Mouse (Mus musculus) testis, adult 2 months (tissue): Measurements from ENCODE around the gene Alox12b. TPM values are rescaled to one million over a fixed set of nuclear protein-coding genes. Genes with fewer than 3 reads are reported as not detected.

Experiments
- H3K27ac ChIP-seq: fragments of 200-500 bp; 2 replicates; pipeline ENCODE4 v1.5.1; 2012; ENCODE audit warnings: low read depth, low read length; ENCODE audit not compliant: control insufficient read depth, insufficient read depth
- H3K27me3 ChIP-seq: fragments of 200-500 bp; 2 replicates; pipeline ENCODE4 v1.6.1; 2012; ENCODE audit warnings: mild to moderate bottlenecking, low read length, moderate library complexity; ENCODE audit not compliant: control insufficient read depth, insufficient read depth
- H3K36me3 ChIP-seq: fragments of 200-500 bp; 2 replicates; pipeline ENCODE4 v1.6.1; 2012; ENCODE audit warnings: mild to moderate bottlenecking, low read length; ENCODE audit not compliant: control insufficient read depth, insufficient read depth
- H3K4me1 ChIP-seq: fragments of 200-500 bp; 2 replicates; pipeline ENCODE4 v1.6.1; 2012; ENCODE audit warnings: low read length; ENCODE audit not compliant: control insufficient read depth, insufficient read depth
- H3K4me3 ChIP-seq: fragments of 200-500 bp; 2 replicates; pipeline ENCODE4 v1.5.1; 2012; ENCODE audit warnings: low read depth, mild to moderate bottlenecking, low read length, moderate library complexity, mixed read lengths; ENCODE audit not compliant: control insufficient read depth
- CTCF ChIP-seq: fragments of 200-500 bp; IDR thresholded peaks from 2 replicates; pipeline ENCODE4 v1.5.1; 2012; ENCODE audit warnings: low read depth, mild to moderate bottlenecking, inconsistent platforms, low read length, moderate library complexity; ENCODE audit not compliant: control insufficient read depth, insufficient read depth, insufficient replicate concordance
- POLR2A ChIP-seq: fragments of 200-500 bp; IDR thresholded peaks from 2 replicates; pipeline ENCODE4 v1.6.1; 2012; ENCODE audit warnings: low read depth, mild to moderate bottlenecking, inconsistent platforms, low read length, moderate library complexity; ENCODE audit not compliant: control insufficient read depth
- polyA plus RNA-seq: library from polyadenylated mRNA; depleted of rRNA; stranded (reverse); fragments of >200 nt; gene quantifications from 2 replicates; pipeline ENCODE4 v1.2.3, GENCODE M21; 2012; rRNA removed

Alox12b gene
- polyA plus RNA-seq, 1 experiment: 0.49 TPM

DNA sequence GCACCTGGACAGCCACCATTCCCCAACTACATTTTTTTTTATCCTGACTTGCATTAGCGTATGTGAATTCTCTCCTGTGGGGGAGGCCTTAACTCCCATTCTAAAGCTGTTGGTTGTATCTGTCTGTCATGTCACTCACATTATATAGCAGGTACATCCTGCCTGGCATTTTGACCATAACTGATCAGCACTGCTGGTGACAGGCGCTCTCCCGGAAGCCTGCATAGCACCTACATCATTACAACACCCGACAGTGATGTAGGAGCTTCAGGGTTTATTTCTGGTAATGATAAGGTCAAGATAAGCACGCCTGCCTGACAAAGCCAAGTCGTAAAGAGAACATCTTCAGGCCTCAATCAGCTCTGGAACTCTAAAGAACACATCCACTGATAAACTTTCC lies 43.4 kb downstream of the Alox12b start:
- Histone ChIP-seq H3K27me3 (no peaks in the 10 kb centered on the region), H3K4me1 (peaks cover 5% of the 10 kb centered on the region), H3K36me3 (no peaks in the 10 kb centered on the region), H3K4me3 (no peak overlapping the region), H3K27ac (no peak overlapping the region)
- no peak for TF ChIP-seq CTCF
- TF ChIP-seq POLR2A: no peak

DNA sequence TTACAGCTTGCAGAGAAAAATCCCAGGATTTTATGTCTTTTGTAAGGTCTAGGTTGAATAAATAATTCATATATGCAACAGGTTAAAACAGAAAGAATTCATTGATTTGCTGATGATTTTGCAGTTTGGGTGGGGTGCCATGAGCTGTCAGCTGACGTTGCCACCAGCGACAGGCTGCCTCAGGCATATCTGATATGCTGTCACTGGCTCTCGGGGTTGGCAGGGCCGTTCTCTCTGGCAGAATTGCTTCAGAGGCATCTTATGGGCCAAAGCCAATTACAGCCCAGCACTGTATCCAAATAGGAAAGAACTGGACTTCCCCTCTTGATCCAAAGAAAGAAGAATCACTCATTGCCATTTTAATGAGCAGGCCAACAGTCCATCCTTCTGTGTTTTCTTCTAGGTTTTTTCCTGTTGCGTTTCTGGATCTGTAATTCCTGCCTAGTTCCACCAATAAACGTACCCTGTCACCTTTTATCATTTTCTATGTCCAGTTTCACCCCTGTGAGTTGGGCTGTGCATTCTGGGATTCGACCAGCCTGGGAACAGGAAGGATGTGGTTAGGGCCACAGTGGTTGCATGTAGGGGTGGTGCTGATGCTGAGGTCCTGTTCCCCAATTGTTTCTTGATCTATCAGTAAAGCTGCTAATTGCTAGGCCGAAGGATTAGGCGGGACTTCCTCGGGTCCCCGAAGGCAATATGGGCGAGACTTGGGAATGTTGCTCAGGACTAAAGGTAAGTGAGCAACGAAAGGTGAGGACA lies 45.9 kb downstream of the Alox12b start:
- no peaks in the 10 kb centered on the region for H3K36me3 ChIP-seq
- no peaks in the 10 kb centered on the region for H3K27me3 ChIP-seq
- TF ChIP-seq CTCF (no peak), POLR2A (no peak)
- peaks cover under 1% of the 10 kb centered on the region; the same call in 1 of the 2 replicates for H3K4me1 ChIP-seq
- H3K4me3 ChIP-seq: no peak overlapping the region
- no peak overlapping the region for H3K27ac ChIP-seq

DNA sequence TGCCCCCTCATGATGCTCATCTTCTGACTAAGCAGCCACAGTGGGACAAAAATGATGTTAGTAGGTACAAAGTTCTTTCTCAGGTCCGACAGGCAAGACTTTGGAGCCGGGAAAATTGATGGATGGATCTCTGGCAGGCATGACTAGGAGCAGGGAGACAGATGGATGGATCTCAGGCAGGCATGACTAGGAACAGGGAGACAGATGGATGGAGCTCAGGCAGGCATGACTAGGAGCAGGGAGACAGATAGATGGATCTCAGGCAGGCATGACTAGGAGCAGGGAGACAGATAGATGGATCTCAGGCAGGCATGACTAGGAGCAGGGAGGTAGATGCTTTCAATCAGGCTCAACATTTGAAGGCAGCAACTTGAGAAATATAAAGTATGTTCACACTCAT lies 54.6 kb downstream of the Alox12b start:
- Histone ChIP-seq H3K4me3 (no peak overlapping the region), H3K36me3 (no peaks in the 10 kb centered on the region), H3K27ac (no peak overlapping the region), H3K27me3 (no peaks in the 10 kb centered on the region), H3K4me1 (no peaks in the 10 kb centered on the region)
- TF ChIP-seq CTCF (no peak), POLR2A (no peak)

DNA sequence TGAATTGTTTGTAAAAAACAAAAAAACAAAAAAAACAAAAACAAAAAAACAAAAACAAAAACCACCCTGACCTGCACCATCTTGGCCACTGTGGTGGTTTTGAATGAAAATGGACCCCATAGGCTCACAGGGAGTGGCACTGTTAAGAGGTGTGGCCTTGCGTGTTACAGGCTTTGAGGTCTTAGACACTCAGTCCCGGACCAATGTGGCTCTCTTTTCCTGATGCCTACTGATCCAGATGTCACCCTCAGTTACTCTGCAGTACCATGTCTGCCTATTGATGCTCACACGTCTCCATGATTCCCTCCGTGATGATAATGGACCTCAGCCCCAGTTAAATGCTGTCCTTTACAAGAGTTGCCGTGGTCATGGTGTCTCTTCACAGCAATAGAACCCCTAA lies 60.6 kb downstream of the Alox12b start:
- TF ChIP-seq POLR2A: no peak
- no peak for TF ChIP-seq CTCF
- Histone ChIP-seq H3K4me3 (no peak overlapping the region), H3K4me1 (no peaks in the 10 kb centered on the region), H3K27me3 (no peaks in the 10 kb centered on the region), H3K36me3 (no peaks in the 10 kb centered on the region), H3K27ac (no peak overlapping the region)

DNA sequence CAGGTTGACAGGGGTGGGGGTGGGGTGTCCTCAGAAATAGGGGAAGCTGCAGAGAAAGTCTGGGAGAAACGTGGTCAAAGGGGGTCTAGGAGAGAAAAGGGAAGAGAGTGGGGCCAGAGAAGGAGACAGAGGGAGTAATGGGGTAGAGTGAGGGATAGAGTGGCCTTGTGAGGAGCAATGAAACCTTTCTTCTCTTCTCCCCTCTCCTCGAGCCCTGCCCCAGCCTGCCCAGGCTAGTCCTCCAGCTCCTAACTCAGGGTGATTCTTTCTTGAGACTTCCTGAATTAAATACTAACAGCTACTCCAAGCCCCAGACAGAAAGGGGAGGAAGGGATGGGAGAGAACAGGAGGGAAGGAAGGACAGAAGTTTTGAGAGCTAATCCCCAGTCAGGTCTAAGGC lies 61.9 kb downstream of the Alox12b start:
- Histone ChIP-seq H3K27ac (no peak overlapping the region), H3K4me1 (no peaks in the 10 kb centered on the region; the same call in 1 of the 2 replicates), H3K27me3 (no peaks in the 10 kb centered on the region), H3K4me3 (no peak overlapping the region), H3K36me3 (no peaks in the 10 kb centered on the region)
- TF ChIP-seq CTCF (no peak), POLR2A (no peak)

Other genes with a start within 250 kb of the Alox12b start
- 506 and 512 TPM in 2 replicates for gene Odf4, start 229.9 kb upstream of the Alox12b start, polyA plus RNA-seq
- 3.7 and 3.8 TPM in 2 replicates for gene Arhgef15, start 199.5 kb upstream of the Alox12b start, polyA plus RNA-seq
- 40.8 and 56.4 TPM in 2 replicates for gene Slc25a35, start 188.9 kb upstream of the Alox12b start, polyA plus RNA-seq
- 1,176 and 1,231 TPM in 2 replicates for gene Rangrf, start 181.8 kb upstream of the Alox12b start, polyA plus RNA-seq
- gene Pfas, start 148.5 kb upstream of the Alox12b start, polyA plus RNA-seq: 9.6 and 11.8 TPM in 2 replicates
- 44.5 and 44.9 TPM in 2 replicates for gene Ctc1, start 141.1 kb upstream of the Alox12b start, polyA plus RNA-seq
- gene Aurkb, start 111.3 kb upstream of the Alox12b start, polyA plus RNA-seq: 15.2 and 17.9 TPM in 2 replicates
- 13.4 and 15.8 TPM in 2 replicates for gene Borcs6, start 97.3 kb upstream of the Alox12b start, polyA plus RNA-seq
- gene Tmem107, start 86.2 kb upstream of the Alox12b start, polyA plus RNA-seq: 135 and 142 TPM in 2 replicates
- 36.3 and 43.1 TPM in 2 replicates for gene Vamp2, start 68.5 kb upstream of the Alox12b start, polyA plus RNA-seq
- 103 and 106 TPM in 2 replicates for gene Per1, start 61.8 kb upstream of the Alox12b start, polyA plus RNA-seq
- 0.17 TPM in 2 replicates for gene Hes7, start 36.6 kb upstream of the Alox12b start, polyA plus RNA-seq
- 0.24 and 0.28 TPM in 2 replicates for gene 9130213A22Rik, start 34.4 kb upstream of the Alox12b start, polyA plus RNA-seq
- 6.1 and 7.0 TPM in 2 replicates for gene Aloxe3, start 31.1 kb upstream of the Alox12b start, polyA plus RNA-seq
- 0.05 and 0.06 TPM in 2 replicates for gene Alox8, start 40.9 kb downstream of the Alox12b start, polyA plus RNA-seq
- 0.16 and 0.17 TPM in 2 replicates for gene Gucy2e, start 80.0 kb downstream of the Alox12b start, polyA plus RNA-seq
- gene Cntrob, start 166.8 kb downstream of the Alox12b start, polyA plus RNA-seq: 20.6 and 21.6 TPM in 2 replicates
- 17.9 and 25.5 TPM in 2 replicates for gene Trappc1, start 167.0 kb downstream of the Alox12b start, polyA plus RNA-seq
- gene Kcnab3, start 169.3 kb downstream of the Alox12b start, polyA plus RNA-seq: 12.1 and 12.2 TPM in 2 replicates
- 4.4 and 5.7 TPM in 2 replicates for gene Rnf227, start 183.5 kb downstream of the Alox12b start, polyA plus RNA-seq
- gene Chd3, start 212.4 kb downstream of the Alox12b start, polyA plus RNA-seq: 49.4 and 52.5 TPM in 2 replicates
- gene Naa38, start 238.5 kb downstream of the Alox12b start, polyA plus RNA-seq: 325 and 343 TPM in 2 replicates
- 35.3 and 42.5 TPM in 2 replicates for gene Cyb5d1, start 238.6 kb downstream of the Alox12b start, polyA plus RNA-seq
- 2.0 and 2.4 TPM in 2 replicates for gene Tmem88, start 241.2 kb downstream of the Alox12b start, polyA plus RNA-seq